Mouse (Mus musculus) lung, postnatal 0 days (tissue): ENCODE data around the gene Gm13057. TPM values are rescaled to one million over a fixed set of nuclear protein-coding genes. Genes with fewer than 3 reads are reported as not detected.
"Not testable (repeated sequence)": the region's sequence is repeated elsewhere in the genome, so short reads cannot be mapped to it uniquely, and the experiment has no call there.

ENCODE experiments used
- ATAC-seq: fragments of 200-750 bp; cut with Nextera tagmentation; 2 replicates; pipeline ENCODE4 v1.8.0; 2017; ENCODE audit warnings: moderate library complexity
- DNase-seq: peaks from one replicate; pipeline ENCODE4 v3.0.0-alpha.2; 2016; ENCODE audit warnings: low spot score
- H3K27ac ChIP-seq: fragments of 300-500 bp; sonication (generic); 2 replicates; pipeline ENCODE4 v1.5.1; 2014; ENCODE audit warnings: antibody characterized with exemption, mild to moderate bottlenecking, low read length, mixed read lengths
- H3K27me3 ChIP-seq: fragments of 300-500 bp; sonication (generic); replicated peaks from 2 replicates; pipeline ENCODE4 v1.6.1; 2014; ENCODE audit warnings: low read length, mixed read lengths; ENCODE audit not compliant: insufficient read depth
- H3K36me3 ChIP-seq: fragments of 300-500 bp; sonication (generic); 2 replicates; pipeline ENCODE4 v1.6.1; 2014; ENCODE audit warnings: low read length, mixed read lengths; ENCODE audit not compliant: insufficient read depth
- H3K4me1 ChIP-seq: fragments of 300-500 bp; sonication (generic); 2 replicates; pipeline ENCODE4 v1.6.1; 2014; ENCODE audit warnings: antibody characterized with exemption, low read depth, low read length, mixed read lengths; ENCODE audit not compliant: insufficient read depth
- H3K4me2 ChIP-seq: fragments of 300-500 bp; sonication (generic); replicated peaks from 2 replicates; pipeline ENCODE4 v1.6.1; 2014; ENCODE audit warnings: low read depth, mild to moderate bottlenecking, low read length, moderate library complexity, mixed read lengths
- H3K4me3 ChIP-seq: fragments of 300-500 bp; sonication (generic); 2 replicates; pipeline ENCODE4 v1.5.1; 2014; ENCODE audit warnings: low read depth, low read length
- H3K9ac ChIP-seq: fragments of 300-500 bp; sonication (generic); replicated peaks from 2 replicates; pipeline ENCODE4 v1.6.1; 2014; ENCODE audit warnings: low read depth, mild to moderate bottlenecking
- H3K9me3 ChIP-seq: fragments of 300-500 bp; sonication (generic); 2 replicates; pipeline ENCODE4 v1.6.1; 2016; ENCODE audit warnings: low read length, mixed read lengths
- CTCF ChIP-seq: IDR thresholded peaks from 2 replicates; pipeline ENCODE4 v1.5.1; 2016; ENCODE audit warnings: antibody characterized with exemption, mild to moderate bottlenecking
- EP300 ChIP-seq: IDR thresholded peaks from 2 replicates; pipeline ENCODE4 v1.6.1; 2016; ENCODE audit warnings: antibody characterized with exemption, mild to moderate bottlenecking, control low read depth
- WGBS: fragments of 180-500 bp; shearing (Covaris S2); extraction: QIAGEN DNeasy Blood & Tissue Kit; methylation state at CpG from one replicate; pipeline ENCODE4 v1.1.7; 2014; 5-methylcytosine and 5-hydroxymethylcytosine counted together
- polyA plus RNA-seq: library from polyadenylated mRNA; unstranded; fragments of >200 nt; fragmentation: Nextera tagmentation; extraction: Ambion mirVana; gene quantifications from 2 replicates; pipeline ENCODE4 v1.2.1, GENCODE M21; 2015

Gene Gm13057
- not detected in 2 replicates for polyA plus RNA-seq

GRCm38 (mm10) chr4:143551400-143551799 is at the start of gene Gm13057, which contains the start of gene BC080695:
TSS of gene Gm13057 (plus strand) at chr4:143551709.
TSS of gene BC080695 (plus strand) at chr4:143551700.
- H3K27ac ChIP-seq, ATAC-seq, H3K9ac ChIP-seq, H3K36me3 ChIP-seq, H3K4me3 ChIP-seq, H3K4me2 ChIP-seq, DNase-seq, H3K4me1 ChIP-seq, H3K27me3 ChIP-seq, H3K9me3 ChIP-seq: not testable (repeated sequence)
- no CpG with 5 or more reads among the region's 3 CpGs for WGBS

- Histone ChIP-seq H3K27me3 (no peaks in the 10 kb centered on the region), H3K4me1 (no peaks in the 10 kb centered on the region), H3K36me3 (no peaks in the 10 kb centered on the region), H3K4me2 (no peak within 1 kb of the TSS), H3K27ac (no peak within 1 kb of the TSS), H3K9ac (no peak within 1 kb of the TSS), H3K4me3 (no peak within 1 kb of the TSS), H3K9me3 (no peaks in the 10 kb centered on the region)
- no peak for DNase-seq
- TF ChIP-seq EP300 (no peak), CTCF (no peak)
- no peak for ATAC-seq
- 74% methylated on average over 3 of the region's 3 CpGs for WGBS
Observed at GRCm38 (mm10) chr4:143511043-143511442, 40.5 kb upstream of the Gm13057 start, which contains the start of gene Gm13043. TSS of gene Gm13043 (plus strand) at chr4:143511343.

GRCm38 (mm10) chr4:143535654-143536053 is 15.9 kb upstream of the Gm13057 start, which contains the start of gene Gm13040:
TSS of gene Gm13040 (plus strand) at chr4:143535954.
- not testable (repeated sequence) for DNase-seq, H3K9me3 ChIP-seq, H3K9ac ChIP-seq, H3K27me3 ChIP-seq, ATAC-seq, H3K4me1 ChIP-seq, H3K4me2 ChIP-seq, H3K36me3 ChIP-seq, H3K27ac ChIP-seq, H3K4me3 ChIP-seq
- no CpG with 5 or more reads among the region's 3 CpGs for WGBS

Other genes with a start within 250 kb of the Gm13057 start
- not detected in 2 replicates for gene Lrrc38, start 202.0 kb upstream of the Gm13057 start, polyA plus RNA-seq
- not detected in 2 replicates for gene Pramel1, start 157.3 kb upstream of the Gm13057 start, polyA plus RNA-seq
- gene Pramef8, start 139.3 kb upstream of the Gm13057 start, polyA plus RNA-seq, result 9.2 and 10.2 TPM in 2 replicates
- gene Oog4, start 101.4 kb upstream of the Gm13057 start, polyA plus RNA-seq, result not detected in 2 replicates
- not detected in 2 replicates for gene Gm13043, start 40.4 kb upstream of the Gm13057 start, polyA plus RNA-seq
- gene Gm13040, start 15.8 kb upstream of the Gm13057 start, polyA plus RNA-seq, result not detected in 2 replicates
- not detected in 2 replicates for gene BC080695, start within 50 bp of the Gm13057 start, polyA plus RNA-seq
- not detected in 2 replicates for gene Gm13083, start 63.3 kb downstream of the Gm13057 start, polyA plus RNA-seq
- not detected in 2 replicates for gene Gm13088, start 105.5 kb downstream of the Gm13057 start, polyA plus RNA-seq
- not detected in 2 replicates for gene Gm13089, start 151.0 kb downstream of the Gm13057 start, polyA plus RNA-seq
- not detected in 2 replicates for gene Gm13078, start 167.7 kb downstream of the Gm13057 start, polyA plus RNA-seq
- not detected in 2 replicates for gene Gm13023, start 237.6 kb downstream of the Gm13057 start, polyA plus RNA-seq